15 mouse cellular contexts compared by ENCODE assay signal in genomic region chr4:96525772-96526171, GRCm38 (mm10). TPM values are rescaled to one million over a fixed set of nuclear protein-coding genes. Genes with fewer than 3 reads are reported as not detected.
DNase-seq lines count a peak whose midpoint lies in the region; ATAC-seq and TF ChIP-seq lines count a peak whose summit lies in the region.
"Had no signal": no experiment of that assay in that cellular context is flagged by ENCODE, and none has a peak within 500 bp of the region (broad histone marks: within the 10 kb centered on the region; RNA-seq: fewer than 3 reads in every experiment).

No protein-coding gene starts in this region.

- no peak for DNase-seq in forebrain, postnatal 0 days
- peak; percentile 25 for DNase-seq in midbrain, embryonic 14.5 days
- DNase-seq in midbrain, embryonic 11.5 days (ENCODE audit: low spot score, missing footprints), result no peak
- DNase-seq in lung, postnatal 10 days, result no peak
- no peak for DNase-seq in ovary, postnatal 10 days (ENCODE audit: low spot score)
- DNase-seq in heart, adult 11 months, result no peak
- DNase-seq: liver; thymus, adult 2 months had no signal

- H3K4me3 ChIP-seq in forebrain, postnatal 0 days (ENCODE audit: low read depth, low read length), result no peak overlapping the region
- H3K4me3 ChIP-seq in forebrain, embryonic 16.5 days (replicated peaks; ENCODE audit: low read length), result no peak overlapping the region
- no peak overlapping the region for H3K4me3 ChIP-seq in midbrain, embryonic 14.5 days (replicated peaks; ENCODE audit: low read depth, low read length)
- no peak overlapping the region for H3K4me3 ChIP-seq in midbrain, embryonic 11.5 days (ENCODE audit: low read depth, low read length)
- H3K4me3 ChIP-seq in kidney, embryonic 15.5 days (replicated peaks), result no peak overlapping the region
- H3K4me3 ChIP-seq: erythroblast, embryonic 14.5 days; heart, embryonic 13.5 days had no signal

- no peaks in the 10 kb centered on the region for H3K27me3 ChIP-seq in forebrain, postnatal 0 days (ENCODE audit: insufficient read depth, low read length)
- no peaks in the 10 kb centered on the region for H3K27me3 ChIP-seq in forebrain, embryonic 16.5 days (replicated peaks; ENCODE audit: control insufficient read depth, insufficient read depth, low read length)
- H3K27me3 ChIP-seq in midbrain, embryonic 14.5 days (ENCODE audit: control insufficient read depth, insufficient read depth, low read length), result no peaks in the 10 kb centered on the region
- no peaks in the 10 kb centered on the region for H3K27me3 ChIP-seq in midbrain, embryonic 11.5 days (ENCODE audit: control insufficient read depth, insufficient read depth, low read length)
- H3K27me3 ChIP-seq in kidney, embryonic 15.5 days, result no peaks in the 10 kb centered on the region
- H3K27me3 ChIP-seq: heart, embryonic 13.5 days had no signal

- H3K9ac ChIP-seq in forebrain, postnatal 0 days, result no peak overlapping the region
- no peak overlapping the region for H3K9ac ChIP-seq in forebrain, embryonic 16.5 days (replicated peaks; ENCODE audit: low read depth, low read length)
- H3K9ac ChIP-seq in midbrain, embryonic 14.5 days (replicated peaks; ENCODE audit: low read length), result no peak overlapping the region
- no peak overlapping the region for H3K9ac ChIP-seq in midbrain, embryonic 11.5 days (ENCODE audit: low read length)
- H3K9ac ChIP-seq in kidney, embryonic 15.5 days, result no peak overlapping the region
- H3K9ac ChIP-seq: heart, embryonic 13.5 days had no signal

- ATAC-seq in forebrain, postnatal 0 days, result peak; percentile 43; the same call in 1 of the 2 replicates
- no peak for ATAC-seq in forebrain, embryonic 16.5 days
- no peak for ATAC-seq in midbrain, embryonic 14.5 days (ENCODE audit: low FRiP score, low TSS enrichment)
- ATAC-seq in midbrain, embryonic 11.5 days (ENCODE audit: low FRiP score), result no peak
- peak; percentile 58; the same call in 1 of the 2 replicates for ATAC-seq in kidney, embryonic 15.5 days (replicated peaks; ENCODE audit: low FRiP score)
- ATAC-seq: inflammation-experienced regulatory T-cells, adult 6 months had no signal

- H3K4me2 ChIP-seq in forebrain, postnatal 0 days (ENCODE audit: low read depth), result no peak overlapping the region
- no peak overlapping the region for H3K4me2 ChIP-seq in forebrain, embryonic 16.5 days (ENCODE audit: low read length)
- H3K4me2 ChIP-seq in midbrain, embryonic 14.5 days (ENCODE audit: low read length), result no peak overlapping the region
- no peak overlapping the region for H3K4me2 ChIP-seq in midbrain, embryonic 11.5 days
- no peak overlapping the region for H3K4me2 ChIP-seq in kidney, embryonic 15.5 days
- H3K4me2 ChIP-seq: heart, embryonic 13.5 days had no signal

- no peaks in the 10 kb centered on the region for H3K4me1 ChIP-seq in forebrain, postnatal 0 days (ENCODE audit: insufficient read depth)
- no peaks in the 10 kb centered on the region for H3K4me1 ChIP-seq in forebrain, embryonic 16.5 days (replicated peaks; ENCODE audit: control insufficient read depth, insufficient read depth, low read length)
- H3K4me1 ChIP-seq in midbrain, embryonic 14.5 days (ENCODE audit: control insufficient read depth, insufficient read depth, low read length), result no peaks in the 10 kb centered on the region
- H3K4me1 ChIP-seq in midbrain, embryonic 11.5 days (ENCODE audit: control insufficient read depth, insufficient read depth, low read length), result no peaks in the 10 kb centered on the region
- H3K4me1 ChIP-seq in kidney, embryonic 15.5 days, result no peaks in the 10 kb centered on the region
- H3K4me1 ChIP-seq: heart, embryonic 13.5 days had no signal

- H3K9me3 ChIP-seq in forebrain, postnatal 0 days (ENCODE audit: low read length), result no peaks in the 10 kb centered on the region
- no peaks in the 10 kb centered on the region for H3K9me3 ChIP-seq in forebrain, embryonic 16.5 days (ENCODE audit: control insufficient read depth, low read length)
- no peaks in the 10 kb centered on the region for H3K9me3 ChIP-seq in midbrain, embryonic 14.5 days (ENCODE audit: control insufficient read depth, low read length)
- no peaks in the 10 kb centered on the region for H3K9me3 ChIP-seq in midbrain, embryonic 11.5 days (ENCODE audit: control insufficient read depth, low read length)
- H3K9me3 ChIP-seq in kidney, embryonic 15.5 days (replicated peaks), result no peaks in the 10 kb centered on the region
- H3K9me3 ChIP-seq: G1E; heart, embryonic 13.5 days had no signal

- TF ChIP-seq CTCF in forebrain, postnatal 0 days (IDR thresholded peaks at IDR 0.05; ENCODE audit: low read depth), result peak; percentile 36

- no peak overlapping the region for H3K27ac ChIP-seq in forebrain, postnatal 0 days (ENCODE audit: low read depth, low read length)
- no peak overlapping the region for H3K27ac ChIP-seq in forebrain, embryonic 16.5 days (ENCODE audit: low read length)
- no peak overlapping the region for H3K27ac ChIP-seq in midbrain, embryonic 14.5 days (replicated peaks; ENCODE audit: low read depth, low read length)
- no peak overlapping the region for H3K27ac ChIP-seq in midbrain, embryonic 11.5 days (ENCODE audit: low read depth, low read length)
- H3K27ac ChIP-seq in kidney, embryonic 15.5 days, result no peak overlapping the region
- H3K27ac ChIP-seq: heart, embryonic 13.5 days had no signal

- WGBS in forebrain, postnatal 0 days, result 18% methylated on average over 1 of the region's 1 CpGs
- 3% methylated on average over 1 of the region's 1 CpGs for WGBS in forebrain, embryonic 16.5 days
- WGBS in midbrain, embryonic 14.5 days, result 24% methylated on average over 1 of the region's 1 CpGs
- 29% methylated on average over 1 of the region's 1 CpGs for WGBS in midbrain, embryonic 11.5 days
- 22% methylated on average over 1 of the region's 1 CpGs for WGBS in kidney, embryonic 15.5 days

- H3K36me3 ChIP-seq in forebrain, postnatal 0 days (ENCODE audit: insufficient read depth), result no peaks in the 10 kb centered on the region; the same call in 1 of the 2 replicates
- no peaks in the 10 kb centered on the region for H3K36me3 ChIP-seq in forebrain, embryonic 16.5 days (ENCODE audit: control insufficient read depth, insufficient read depth)
- no peaks in the 10 kb centered on the region for H3K36me3 ChIP-seq in midbrain, embryonic 14.5 days (ENCODE audit: control insufficient read depth, insufficient read depth, low read length)
- no peaks in the 10 kb centered on the region for H3K36me3 ChIP-seq in midbrain, embryonic 11.5 days (ENCODE audit: control insufficient read depth, insufficient read depth, low read length)
- 0 out of 2 replicates have a peak, but pooled peaks cover 6% of the 10 kb centered on the region for H3K36me3 ChIP-seq in kidney, embryonic 15.5 days
- H3K36me3 ChIP-seq: G1E had no signal

RNA-seq across cellular contexts. Expression of gene Cyp2j8, which starts 18.6 kb away (rescaled TPM):
- 0.15 TPM in 1 of 2 replicates, not detected in the other for total RNA-seq in forebrain, postnatal 0 days (2014; rRNA removed)
- not detected in 2 replicates for polyA plus RNA-seq in forebrain, postnatal 0 days (2015; fragmentation: Nextera tagmentation; extraction: Ambion mirVana)
- polyA plus RNA-seq in forebrain, embryonic 16.5 days (2015; fragmentation: Nextera tagmentation; extraction: Ambion mirVana), result 0.16 TPM in 1 of 2 replicates, not detected in the other
- not detected in 2 replicates for polyA plus RNA-seq in midbrain, embryonic 14.5 days (2014; fragmentation: Nextera tagmentation; extraction: Ambion mirVana)
- polyA plus RNA-seq in midbrain, embryonic 11.5 days (2014; fragmentation: Nextera tagmentation; extraction: Ambion mirVana), result not detected in 2 replicates
- not detected in 2 replicates for polyA plus RNA-seq in kidney, embryonic 15.5 days (2015; fragmentation: Nextera tagmentation; extraction: Ambion mirVana)
- total RNA-seq: G1E; monocyte, adult 5-6 weeks had no signal
- polyA plus RNA-seq: erythroblast, embryonic 14.5 days; G1E; heart, embryonic 13.5 days; inflammation-experienced regulatory T-cells, adult 6 months; thymus, adult 2 months had no signal

RNA-seq across cellular contexts. Expression of gene Cyp2j6, which starts 27.7 kb away (rescaled TPM):
- 9.0 and 9.3 TPM in 2 replicates for total RNA-seq in forebrain, postnatal 0 days (2014; rRNA removed)
- 7.2 and 7.5 TPM in 2 replicates for polyA plus RNA-seq in forebrain, postnatal 0 days (2015; fragmentation: Nextera tagmentation; extraction: Ambion mirVana)
- polyA plus RNA-seq in forebrain, embryonic 16.5 days (2015; fragmentation: Nextera tagmentation; extraction: Ambion mirVana), result 4.6 and 4.8 TPM in 2 replicates
- polyA plus RNA-seq in midbrain, embryonic 14.5 days (2014; fragmentation: Nextera tagmentation; extraction: Ambion mirVana), result 4.4 and 4.7 TPM in 2 replicates
- 2.9 TPM in 2 replicates for polyA plus RNA-seq in midbrain, embryonic 11.5 days (2014; fragmentation: Nextera tagmentation; extraction: Ambion mirVana)
- polyA plus RNA-seq in kidney, embryonic 15.5 days (2015; fragmentation: Nextera tagmentation; extraction: Ambion mirVana), result 12.6 and 13.4 TPM in 2 replicates
- total RNA-seq: monocyte, adult 5-6 weeks had no signal
- polyA plus RNA-seq: erythroblast, embryonic 14.5 days; G1E; inflammation-experienced regulatory T-cells, adult 6 months had no signal

Comparison
In these comparisons a context has a peak if more than half of its experiments do, and no peak if none do; other contexts are left out.
1. ATAC-seq: peak in forebrain, postnatal 0 days (single experiment) and kidney, embryonic 15.5 days (single experiment); none in forebrain, embryonic 16.5 days (single experiment), midbrain, embryonic 14.5 days (single experiment) and midbrain, embryonic 11.5 days (single experiment).